Mouse (Mus musculus): ENCODE measurements at regions not wholly inside any gene's neighbourhood (a gene's known extent, or its start where the extent isn't known, plus 50 kb on each side); places are given as distances from the start of the nearest gene placed in this dataset.

- Histone ChIP-seq H3K4me1 (ENCODE audit: control insufficient read depth, insufficient read depth, low read length) (no peaks in the 10 kb centered on the region), H3K27ac (ENCODE audit: insufficient read depth, low read depth, low read length) (no peak overlapping the region), H3K4me3 (ENCODE audit: insufficient read depth, low read length) (no peak overlapping the region)
- TF ChIP-seq POLR2A (IDR thresholded peaks at IDR 0.05; ENCODE audit: borderline replicate concordance, low read depth, low read length) (no peak), CTCF (IDR thresholded peaks at IDR 0.05; ENCODE audit: low read depth, low read length) (no peak)
Measured at GRCm38 (mm10) chr9:71361961-71362360, 123.8 kb downstream of the Polr2m start.

GRCm38 (mm10) chr9:71361311-71361710 lies 124.4 kb downstream of the Polr2m start:
- TF ChIP-seq POLR2A (IDR thresholded peaks at IDR 0.05; ENCODE audit: borderline replicate concordance, low read depth, low read length) = no peak
- no peak for TF ChIP-seq CTCF (IDR thresholded peaks at IDR 0.05; ENCODE audit: low read depth, low read length)
- Histone ChIP-seq H3K4me3 (ENCODE audit: insufficient read depth, low read length) (no peak overlapping the region), H3K4me1 (ENCODE audit: control insufficient read depth, insufficient read depth, low read length) (no peaks in the 10 kb centered on the region), H3K27ac (ENCODE audit: insufficient read depth, low read depth, low read length) (no peak overlapping the region)

- Histone ChIP-seq H3K27ac (ENCODE audit: insufficient read depth, low read depth, low read length) (no peak overlapping the region), H3K4me1 (ENCODE audit: control insufficient read depth, insufficient read depth, low read length) (no peaks in the 10 kb centered on the region), H3K4me3 (ENCODE audit: insufficient read depth, low read length) (no peak overlapping the region)
- TF ChIP-seq CTCF (IDR thresholded peaks at IDR 0.05; ENCODE audit: low read depth, low read length) (no peak), POLR2A (IDR thresholded peaks at IDR 0.05; ENCODE audit: borderline replicate concordance, low read depth, low read length) (no peak)
Measured at GRCm38 (mm10) chr9:71360676-71361075, 125.1 kb downstream of the Polr2m start.

- TF ChIP-seq CTCF (IDR thresholded peaks at IDR 0.05; ENCODE audit: low read depth, low read length) = 0 out of 2 replicates have a peak, but pooled peaks have one; percentile 25
- TF ChIP-seq POLR2A (IDR thresholded peaks at IDR 0.05; ENCODE audit: borderline replicate concordance, low read depth, low read length) = no peak
- H3K27ac ChIP-seq (ENCODE audit: insufficient read depth, low read depth, low read length) = no peak overlapping the region
- no peak overlapping the region for H3K4me3 ChIP-seq (ENCODE audit: insufficient read depth, low read length)
- no peaks in the 10 kb centered on the region for H3K4me1 ChIP-seq (ENCODE audit: control insufficient read depth, insufficient read depth, low read length)
Measured at GRCm38 (mm10) chr9:71358961-71359360, 126.8 kb downstream of the Polr2m start.

- no peak for TF ChIP-seq POLR2A (IDR thresholded peaks at IDR 0.05; ENCODE audit: borderline replicate concordance, low read depth, low read length)
- no peak for TF ChIP-seq CTCF (IDR thresholded peaks at IDR 0.05; ENCODE audit: low read depth, low read length)
- Histone ChIP-seq H3K27ac (ENCODE audit: insufficient read depth, low read depth, low read length) (no peak overlapping the region), H3K4me3 (ENCODE audit: insufficient read depth, low read length) (no peak overlapping the region), H3K4me1 (ENCODE audit: control insufficient read depth, insufficient read depth, low read length) (no peaks in the 10 kb centered on the region)
Measured at GRCm38 (mm10) chr9:71355721-71356120, 130.0 kb downstream of the Polr2m start.

Data from bone marrow macrophage, adult 2 months (primary cell).